14 mouse cellular contexts compared by ENCODE assay signal in genomic region chr1:24222981-24223612, GRCm38 (mm10). TPM values are rescaled to one million over a fixed set of nuclear protein-coding genes. Genes with fewer than 3 reads are reported as not detected.
DNase-seq lines count a peak whose midpoint lies in the region; ATAC-seq and TF ChIP-seq lines count a peak whose summit lies in the region.
"Had no signal": no experiment of that assay in that cellular context is flagged by ENCODE, and none has a peak within 500 bp of the region (broad histone marks: within the 10 kb centered on the region; RNA-seq: fewer than 3 reads in every experiment).

No protein-coding gene starts in this region.

- no peaks in the 10 kb centered on the region for H3K9me3 ChIP-seq in forebrain, postnatal 0 days (ENCODE audit: low read length)
- H3K9me3 ChIP-seq: heart, embryonic 15.5 days; hindbrain, embryonic 15.5 days; neural tube, embryonic 15.5 days had no signal

- no peaks in the 10 kb centered on the region for H3K27me3 ChIP-seq in forebrain, postnatal 0 days (ENCODE audit: insufficient read depth, low read length)
- H3K27me3 ChIP-seq: heart, embryonic 15.5 days; hindbrain, embryonic 15.5 days; neural tube, embryonic 15.5 days had no signal

- no peak for TF ChIP-seq CTCF in brain, embryonic 14.5 days (IDR thresholded peaks at IDR 0.05; ENCODE audit: borderline replicate concordance, extremely low read depth, insufficient read depth, insufficient read length)
- no peak for TF ChIP-seq CTCF in forebrain, postnatal 0 days (IDR thresholded peaks at IDR 0.05; ENCODE audit: low read depth)

- H3K36me3 ChIP-seq in forebrain, postnatal 0 days (ENCODE audit: insufficient read depth): no peaks in the 10 kb centered on the region
- H3K36me3 ChIP-seq: heart, embryonic 15.5 days; hindbrain, embryonic 15.5 days; neural tube, embryonic 15.5 days had no signal

- DNase-seq in brain, embryonic 14.5 days (ENCODE audit: low read depth): peak; percentile 76
- peak; percentile 91 for DNase-seq in cerebellum, adult 11-12 months
- peak; percentile 71 for DNase-seq in forebrain, postnatal 0 days
- DNase-seq in left cerebral cortex, postnatal 25 days (ENCODE audit: low spot score in 2 of 2): peak; percentile 57 to 66
- DNase-seq in spleen, postnatal 36 days (ENCODE audit: low spot score in 2 of 2): no peak
- no peak for DNase-seq in yolk sac, embryonic 10.5 days (ENCODE audit: low spot score)
- no peak for DNase-seq in gastrocnemius, postnatal 14 days
- DNase-seq: gastrocnemius, postnatal 36 days had no signal

- H3K27ac ChIP-seq in forebrain, postnatal 0 days (ENCODE audit: low read depth, low read length): no peak overlapping the region
- H3K27ac ChIP-seq: heart, embryonic 15.5 days; hindbrain, embryonic 15.5 days; macrophage; neural tube, embryonic 15.5 days had no signal

- peak; percentile 65 for ATAC-seq in forebrain, postnatal 0 days
- no peak for ATAC-seq in erythroid progenitor cell, adult 5-6 weeks (replicated peaks; ENCODE audit: low FRiP score, poor library complexity, severe bottlenecking)
- ATAC-seq: Patski had no signal

- H3K4me1 ChIP-seq in forebrain, postnatal 0 days (ENCODE audit: insufficient read depth): peaks cover 4% of the 10 kb centered on the region

- no peak overlapping the region for H3K9ac ChIP-seq in forebrain, postnatal 0 days
- H3K9ac ChIP-seq: heart, embryonic 15.5 days; hindbrain, embryonic 15.5 days; neural tube, embryonic 15.5 days had no signal

- no peak for TF ChIP-seq POLR2A in brain, embryonic 14.5 days (IDR thresholded peaks at IDR 0.05; ENCODE audit: borderline replicate concordance, extremely low read depth, insufficient read depth, insufficient read length, poor library complexity, severe bottlenecking)

- WGBS in forebrain, postnatal 0 days: 63% methylated on average over 8 of the region's 8 CpGs

- intact Hi-C loops in left cerebral cortex, postnatal 25 days (cut with DNase I): loop anchor here (10.0 kb wide), 1 partner anchor 268 kb away; no protein-coding TSS in a partner anchor
- intact Hi-C loops in gastrocnemius, postnatal 14 days (cut with DNase I; ENCODE audit: low total_unique reads): no loop called here

- H3K4me2 ChIP-seq in forebrain, postnatal 0 days (ENCODE audit: low read depth): no peak overlapping the region
- H3K4me2 ChIP-seq: heart, embryonic 15.5 days; hindbrain, embryonic 15.5 days; neural tube, embryonic 15.5 days had no signal

- H3K4me3 ChIP-seq in forebrain, postnatal 0 days (ENCODE audit: low read depth, low read length): no peak overlapping the region
- H3K4me3 ChIP-seq: heart, embryonic 15.5 days; hindbrain, embryonic 15.5 days; neural tube, embryonic 15.5 days had no signal

RNA-seq across cellular contexts. Expression of gene Col9a1, which starts 45.7 kb away (rescaled TPM):
- polyA plus RNA-seq in brain, embryonic 14.5 days (2012; rRNA removed): 1.4 and 1.5 TPM in 2 replicates
- 3.0 and 4.2 TPM in 2 replicates for total RNA-seq in forebrain, postnatal 0 days (2014; rRNA removed)
- polyA plus RNA-seq in forebrain, postnatal 0 days (2015; fragmentation: Nextera tagmentation; extraction: Ambion mirVana): 1.8 and 2.0 TPM in 2 replicates
- total RNA-seq in left cerebral cortex, postnatal 25 days (2021): under 1 TPM; 0.60 to 0.94 TPM
- total RNA-seq in erythroid progenitor cell, adult 5-6 weeks (2015; ENCODE audit: low replicate concordance): not detected in 2 replicates
- total RNA-seq in erythroid progenitor cell, adult 5-6 weeks (2017; ENCODE audit: low replicate concordance): not detected in 2 replicates
- under 1 TPM; 0.31 to 0.45 TPM for total RNA-seq in gastrocnemius, postnatal 14 days (2021)
- polyA plus RNA-seq: macrophage, Patski had no signal

Comparison
In these comparisons a context has a peak if more than half of its experiments do, and no peak if none do; other contexts are left out.
1. DNase-seq: peak in brain, embryonic 14.5 days (single experiment), cerebellum, adult 11-12 months (single experiment), forebrain, postnatal 0 days (single experiment) and left cerebral cortex, postnatal 25 days (2 of 2); none in spleen, postnatal 36 days (0 of 2), yolk sac, embryonic 10.5 days (single experiment) and gastrocnemius, postnatal 14 days (single experiment).